Mouse (Mus musculus) heart, embryonic 14.5 days (tissue): ENCODE data around the gene Itpk1. TPM values are rescaled to one million over a fixed set of nuclear protein-coding genes. Genes with fewer than 3 reads are reported as not detected.

Source experiments
- ATAC-seq: fragments of 200-750 bp; cut with Nextera tagmentation; 2 replicates; pipeline ENCODE4 v1.8.0; 2017; ENCODE audit warnings: low read depth, moderate TSS enrichment; ENCODE audit not compliant: insufficient number of reproducible peaks, insufficient read depth, low FRiP score
- H3K27ac ChIP-seq, 2 experiments: fragments of 200-500 bp in 1 of 2; fragments of 300-500 bp in 1 of 2; sonication (generic) in 1 of 2; replicated peaks in 1 of 2; 2 replicates each; pipeline ENCODE4 v1.5.1; 2012 to 2014; ENCODE audit warnings: low read depth in 2 of 2, low read length in 2 of 2, control low read depth in 1 of 2, mild to moderate bottlenecking in 1 of 2, mixed read lengths in 1 of 2; ENCODE audit not compliant: control insufficient read depth in 1 of 2, insufficient read depth in 1 of 2
- H3K27me3 ChIP-seq: fragments of 300-500 bp; sonication (generic); 2 replicates; pipeline ENCODE4 v1.6.1; 2014; ENCODE audit warnings: mild to moderate bottlenecking, low read length, control low read depth; ENCODE audit not compliant: control insufficient read depth, insufficient read depth
- H3K36me3 ChIP-seq: fragments of 300-500 bp; sonication (generic); 2 replicates; pipeline ENCODE4 v1.6.1; 2014; ENCODE audit warnings: mild to moderate bottlenecking, control low read depth, low read length, mixed read lengths; ENCODE audit not compliant: control insufficient read depth, insufficient read depth
- H3K4me1 ChIP-seq, 2 experiments: fragments of 200-500 bp in 1 of 2; fragments of 300-500 bp in 1 of 2; sonication (generic) in 1 of 2; 2 replicates each; pipeline ENCODE4 v1.6.1; 2012 to 2014; ENCODE audit warnings: low read length in 2 of 2, control low read depth in 1 of 2, mixed read lengths in 1 of 2; ENCODE audit not compliant: control insufficient read depth in 2 of 2, insufficient read depth in 2 of 2
- H3K4me2 ChIP-seq: fragments of 300-500 bp; sonication (generic); 2 replicates; pipeline ENCODE4 v1.6.1; 2014; ENCODE audit warnings: mild to moderate bottlenecking, low read length
- H3K4me3 ChIP-seq, 2 experiments: fragments of 200-500 bp in 1 of 2; fragments of 300-500 bp in 1 of 2; sonication (generic) in 1 of 2; 2 replicates each; pipeline ENCODE4 v1.5.1; 2012 to 2014; ENCODE audit warnings: low read length in 2 of 2, mild to moderate bottlenecking in 2 of 2, control low read depth in 1 of 2, low read depth in 1 of 2, moderate library complexity in 1 of 2; ENCODE audit not compliant: control insufficient read depth in 1 of 2, insufficient read depth in 1 of 2
- H3K9ac ChIP-seq: fragments of 300-500 bp; sonication (generic); 2 replicates; pipeline ENCODE4 v1.6.1; 2014; ENCODE audit warnings: mild to moderate bottlenecking, low read length
- H3K9me3 ChIP-seq: fragments of 300-500 bp; sonication (generic); 2 replicates; pipeline ENCODE4 v1.6.1; 2016; ENCODE audit warnings: low read length, control low read depth; ENCODE audit not compliant: control insufficient read depth
- WGBS: fragments of 180-500 bp; shearing (Covaris S2); extraction: QIAGEN DNeasy Blood & Tissue Kit; methylation state at CpG from one replicate; pipeline ENCODE4 v1.1.7; 2014; 5-methylcytosine and 5-hydroxymethylcytosine counted together
- polyA plus RNA-seq: library from polyadenylated mRNA; unstranded; fragments of >200 nt; fragmentation: Nextera tagmentation; extraction: Ambion mirVana; gene quantifications from 2 replicates; pipeline ENCODE4 v1.2.1, GENCODE M21; 2014

Itpk1 gene
- polyA plus RNA-seq, 1 experiment from 2014 or later = 4.2 TPM

GRCm38 (mm10) chr12:102664052-102664448 lies 40.7 kb downstream of the Itpk1 start:
- H3K9ac ChIP-seq = no peak overlapping the region
- peaks cover 0 to 3% of the 10 kb centered on the region in 2 experiments; a peak in 1 of 4 replicates for H3K4me1 ChIP-seq
- H3K4me3 ChIP-seq = no peak overlapping the region
- ATAC-seq = no peak
- H3K27me3 ChIP-seq = no peaks in the 10 kb centered on the region
- WGBS = 97% methylated on average over 2 of the region's 2 CpGs
- H3K9me3 ChIP-seq = peaks cover 3% of the 10 kb centered on the region
- no peak overlapping the region for H3K27ac ChIP-seq
- no peak overlapping the region for H3K4me2 ChIP-seq
- H3K36me3 ChIP-seq = no peaks in the 10 kb centered on the region

- Histone ChIP-seq H3K27me3 (no peaks in the 10 kb centered on the region), H3K4me1 (peaks cover 0 to 3% of the 10 kb centered on the region in 2 experiments; a peak in 1 of 4 replicates), H3K27ac (no peak overlapping the region), H3K9ac (no peak overlapping the region), H3K9me3 (peaks cover 3% of the 10 kb centered on the region), H3K4me2 (no peak overlapping the region), H3K36me3 (no peaks in the 10 kb centered on the region), H3K4me3 (no peak overlapping the region)
- no peak for ATAC-seq
- WGBS = 77% methylated on average over 11 of the region's 11 CpGs
Measured at GRCm38 (mm10) chr12:102663349-102664051, 41.2 kb downstream of the Itpk1 start.

- Histone ChIP-seq H3K27me3 (no peaks in the 10 kb centered on the region), H3K27ac (no peak overlapping the region), H3K4me1 (peaks cover 0 to 3% of the 10 kb centered on the region in 2 experiments; a peak in 1 of 4 replicates), H3K9me3 (peaks cover 3% of the 10 kb centered on the region), H3K4me3 (no peak overlapping the region), H3K36me3 (no peaks in the 10 kb centered on the region), H3K9ac (no peak overlapping the region), H3K4me2 (no peak overlapping the region)
- WGBS = 73% methylated on average over 7 of the region's 7 CpGs
- ATAC-seq = no peak
Measured at GRCm38 (mm10) chr12:102661772-102662171, 43.0 kb downstream of the Itpk1 start.

- Histone ChIP-seq H3K9me3 (peaks cover 3% of the 10 kb centered on the region), H3K27me3 (no peaks in the 10 kb centered on the region), H3K4me3 (no peak overlapping the region), H3K9ac (no peak overlapping the region), H3K27ac (no peak overlapping the region), H3K36me3 (no peaks in the 10 kb centered on the region), H3K4me2 (no peak overlapping the region), H3K4me1 (peaks cover 0 to 3% of the 10 kb centered on the region in 2 experiments; a peak in 1 of 4 replicates)
- ATAC-seq = 0 out of 2 replicates have a peak, but pooled peaks have one; percentile 10
- 85% methylated on average over 8 of the region's 8 CpGs for WGBS
Measured at GRCm38 (mm10) chr12:102660906-102661651, 43.7 kb downstream of the Itpk1 start.

GRCm38 (mm10) chr12:102653003-102653402 lies 51.7 kb downstream of the Itpk1 start:
- H3K9me3 ChIP-seq = no peaks in the 10 kb centered on the region
- no peaks in the 10 kb centered on the region for H3K27me3 ChIP-seq
- H3K27ac ChIP-seq = no peak overlapping the region
- H3K4me1 ChIP-seq = peaks cover 38 to 41% of the 10 kb centered on the region in 2 experiments
- no peak for ATAC-seq
- no peak overlapping the region for H3K4me3 ChIP-seq
- peak overlapping the region; percentile 21; the same call in 1 of the 2 replicates for H3K9ac ChIP-seq
- 0 out of 2 replicates have a peak overlapping the region, but pooled peaks have one; percentile 44 for H3K4me2 ChIP-seq
- H3K36me3 ChIP-seq = no peaks in the 10 kb centered on the region
- 68% methylated on average over 6 of the region's 6 CpGs for WGBS

GRCm38 (mm10) chr12:102652420-102652819 lies 52.3 kb downstream of the Itpk1 start:
- no peaks in the 10 kb centered on the region for H3K36me3 ChIP-seq
- peak overlapping the region; percentile 44 for H3K4me2 ChIP-seq
- no peak overlapping the region; a peak in 1 of 4 replicates for H3K27ac ChIP-seq
- H3K4me3 ChIP-seq = no peak overlapping the region
- 13% methylated on average over 8 of the region's 8 CpGs for WGBS
- no peaks in the 10 kb centered on the region for H3K27me3 ChIP-seq
- H3K9ac ChIP-seq = peak overlapping the region; percentile 21
- ATAC-seq = no peak
- peaks cover 44 to 46% of the 10 kb centered on the region in 2 experiments for H3K4me1 ChIP-seq
- no peaks in the 10 kb centered on the region for H3K9me3 ChIP-seq

- WGBS = 42% methylated on average over 8 of the region's 8 CpGs
- no peaks in the 10 kb centered on the region for H3K27me3 ChIP-seq
- H3K4me1 ChIP-seq = peaks cover 47 to 49% of the 10 kb centered on the region in 2 experiments
- peak overlapping the region; percentile 44 for H3K4me2 ChIP-seq
- peak overlapping the region; percentile 56 for H3K9ac ChIP-seq
- no peak for ATAC-seq
- no peak overlapping the region for H3K4me3 ChIP-seq
- H3K36me3 ChIP-seq = no peaks in the 10 kb centered on the region
- peak overlapping the region; percentile 6 to 41; a peak in 2 of 4 replicates for H3K27ac ChIP-seq
- H3K9me3 ChIP-seq = no peaks in the 10 kb centered on the region
Measured at GRCm38 (mm10) chr12:102651871-102652270, 52.9 kb downstream of the Itpk1 start.
